Comparison of ENCODE assay signal across 15 mouse cellular contexts in the genomic region with DNA sequence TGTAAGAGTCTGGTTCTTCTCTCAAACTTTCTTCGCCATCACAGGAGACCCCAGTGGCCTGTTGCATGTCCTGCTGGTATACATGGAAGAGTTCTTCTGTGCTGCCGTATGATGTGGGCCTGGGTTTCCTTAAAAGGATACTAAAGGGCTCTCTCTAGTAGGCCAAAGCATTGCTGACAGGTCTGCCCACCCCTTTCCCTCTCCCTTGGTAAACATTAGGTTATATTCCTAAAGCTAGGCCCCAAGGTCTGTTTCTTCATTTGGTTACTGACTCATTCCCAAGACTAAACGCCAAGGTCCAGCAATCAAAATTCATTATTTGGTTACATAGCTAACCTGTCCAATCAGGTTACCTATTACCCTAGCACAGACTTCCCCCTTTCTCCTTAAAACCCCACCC.
"Had no signal": no experiment of that assay in that cellular context is flagged by ENCODE, and none has a peak within 500 bp of the region (broad histone marks: within the 10 kb centered on the region; RNA-seq: fewer than 3 reads in every experiment).

No protein-coding gene starts in this region.

- H3K4me3 ChIP-seq: megakaryocyte, embryonic 14.5 days; midbrain, embryonic 13.5 days; midbrain, embryonic 15.5 days; neural tube, embryonic 12.5 days had no signal

- H3K27ac ChIP-seq: liver, embryonic 14.5 days; macrophage; midbrain, embryonic 13.5 days; midbrain, embryonic 15.5 days; neural tube, embryonic 12.5 days had no signal

- ATAC-seq: midbrain, embryonic 13.5 days; midbrain, embryonic 15.5 days had no signal

- H3K27me3 ChIP-seq: midbrain, embryonic 13.5 days; midbrain, embryonic 15.5 days; neural tube, embryonic 12.5 days had no signal

- H3K36me3 ChIP-seq: midbrain, embryonic 13.5 days; midbrain, embryonic 15.5 days; neural tube, embryonic 12.5 days had no signal

- H3K4me1 ChIP-seq: megakaryocyte, embryonic 14.5 days; midbrain, embryonic 13.5 days; midbrain, embryonic 15.5 days; neural tube, embryonic 12.5 days had no signal

- H3K4me2 ChIP-seq: lung, embryonic 14.5 days; midbrain, embryonic 11.5 days; midbrain, embryonic 13.5 days; midbrain, embryonic 15.5 days; neural tube, embryonic 12.5 days had no signal

- H3K9ac ChIP-seq: liver, embryonic 14.5 days; lung, embryonic 14.5 days; midbrain, embryonic 13.5 days; midbrain, embryonic 15.5 days; neural tube, embryonic 12.5 days had no signal

- DNase-seq: lung, adult 18-20 months; lung, embryonic 14.5 days; lung, postnatal 14 days; lung, postnatal 36 days; right cerebral cortex, postnatal 14 days; thymus, adult 18-20 months; thymus, postnatal 14 days; thymus, postnatal 36 days had no signal

- H3K9me3 ChIP-seq: midbrain, embryonic 13.5 days; midbrain, embryonic 15.5 days; neural tube, embryonic 12.5 days had no signal
